Mouse (Mus musculus): ENCODE results near the gene Kmt5b. TPM values are rescaled to one million over a fixed set of nuclear protein-coding genes. Genes with fewer than 3 reads are reported as not detected.

The Kmt5b gene
- total and polyA plus RNA-seq, 3 experiments, result 14.9 to 23.9 TPM; not detected in 1

DNA sequence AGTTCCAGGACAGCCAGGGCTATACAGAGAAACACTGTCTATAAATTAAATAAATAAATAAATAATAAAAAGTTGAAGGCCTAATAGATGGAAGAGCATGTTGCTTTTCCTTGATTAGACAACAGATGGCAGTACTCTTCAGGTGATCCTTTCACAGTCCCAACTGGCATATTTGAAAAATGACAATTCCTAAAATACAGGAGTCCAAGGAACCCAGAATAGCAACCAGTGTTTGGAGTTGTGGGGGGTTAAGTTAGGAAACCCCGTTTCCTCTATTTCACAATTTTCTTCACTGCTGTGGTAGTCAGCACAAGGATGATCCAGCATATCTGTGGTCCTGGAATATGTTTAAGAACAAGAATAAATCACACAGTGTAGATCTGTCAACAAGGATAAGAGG is 22.9 kb downstream of the Kmt5b start (continued):
- no peak for TF ChIP-seq TAL1 (IDR thresholded peaks at IDR 0.05; ENCODE audit: low read length)
- TF ChIP-seq ETS1 (IDR thresholded peaks at IDR 0.05; ENCODE audit: low read depth, low read length), result no peak
- TF ChIP-seq ZC3H11A (IDR thresholded peaks at IDR 0.05; ENCODE audit: low read depth, low read length), result no peak

DNA sequence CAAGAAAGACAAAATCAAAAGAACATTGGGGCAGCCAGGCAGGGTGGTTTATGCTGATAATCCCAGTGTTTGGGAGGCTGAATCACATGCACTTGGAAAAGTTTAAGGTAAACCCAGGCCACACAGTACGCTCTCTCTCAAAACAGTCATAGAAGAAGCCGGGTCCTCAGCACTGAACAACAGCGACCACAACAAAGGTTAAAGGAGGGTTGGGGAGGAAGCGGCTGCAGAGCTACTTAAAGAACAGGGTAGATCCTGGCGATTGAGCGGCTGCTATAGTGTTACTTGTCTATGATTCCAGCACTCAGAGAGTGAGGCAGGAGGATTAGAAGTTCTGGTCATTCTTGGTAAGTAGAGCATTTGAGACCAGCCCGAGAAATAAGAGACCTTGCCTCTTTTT is 38.3 kb downstream of the Kmt5b start:
- Histone ChIP-seq H3K27me3 (ENCODE audit: control insufficient read depth in 1 of 2, insufficient read depth in 2 of 2, low read length in 2 of 2) (no peaks in the 10 kb centered on the region), H3K9me3 (replicated peaks; ENCODE audit: insufficient read depth, low read length) (no peaks in the 10 kb centered on the region), H3K36me3 (ENCODE audit: control insufficient read depth in 1 of 2, insufficient read depth in 2 of 2, low read length in 2 of 2) (peaks cover 0 to 14% of the 10 kb centered on the region in 2 experiments; a peak in 2 of 4 replicates), H3K4me3 (ENCODE audit: control insufficient read depth in 1 of 2, insufficient read depth in 1 of 2, low read depth in 2 of 2, low read length in 2 of 2) (no peak overlapping the region), H3K79me2 (ENCODE audit: control insufficient read depth, insufficient read depth, low read length, poor library complexity) (no peaks in the 10 kb centered on the region), H3K27ac (ENCODE audit: control insufficient read depth, low read depth, low read length) (no peak overlapping the region), H3K9ac (ENCODE audit: control insufficient read depth, low read depth, low read length, poor library complexity, severe bottlenecking) (no peak overlapping the region), H3K4me1 (ENCODE audit: control insufficient read depth in 1 of 2, insufficient read depth in 2 of 2, low read length in 2 of 2) (no peaks in the 10 kb centered on the region; a peak in 1 of 4 replicates)
- TF ChIP-seq ZKSCAN1 (IDR thresholded peaks at IDR 0.05; ENCODE audit: low read depth, low read length), result no peak
- TF ChIP-seq UBTF (IDR thresholded peaks at IDR 0.05; ENCODE audit: borderline replicate concordance, insufficient read depth, low read depth, low read length), result no peak
- TF ChIP-seq E2F4 (IDR thresholded peaks at IDR 0.05; ENCODE audit: borderline replicate concordance, low read depth, low read length), result no peak
- TF ChIP-seq EP300 (IDR thresholded peaks at IDR 0.05; ENCODE audit: low read depth in 1 of 2, low read length in 2 of 2), result no peak
- no peak for TF ChIP-seq ZNF384 (IDR thresholded peaks at IDR 0.05; ENCODE audit: low read depth, low read length)
- no peak for TF ChIP-seq JUND (IDR thresholded peaks at IDR 0.05; ENCODE audit: low read depth, low read length)
- no peak for TF ChIP-seq POLR2A (IDR thresholded peaks at IDR 0.05; ENCODE audit: control insufficient read depth in 1 of 2, insufficient read depth in 1 of 2, low read depth in 1 of 2, low read length in 2 of 2, poor library complexity in 1 of 2)
- no peak for TF ChIP-seq MAX (IDR thresholded peaks at IDR 0.05; ENCODE audit: low read length)
- TF ChIP-seq CHD2 (IDR thresholded peaks at IDR 0.05; ENCODE audit: low read length), result no peak
- no peak for TF ChIP-seq TAL1 (IDR thresholded peaks at IDR 0.05; ENCODE audit: low read length)
- no peak for TF ChIP-seq POLR2AphosphoS2 (IDR thresholded peaks at IDR 0.05; ENCODE audit: low read length)
- no peak for TF ChIP-seq TBP (IDR thresholded peaks at IDR 0.05; ENCODE audit: low read depth, low read length)
- TF ChIP-seq KAT2A (conservative IDR thresholded peaks at IDR 0.05; ENCODE audit: low read depth, low read length), result no peak
- no peak for DNase-seq (ENCODE audit: low read depth, low spot score)

DNA sequence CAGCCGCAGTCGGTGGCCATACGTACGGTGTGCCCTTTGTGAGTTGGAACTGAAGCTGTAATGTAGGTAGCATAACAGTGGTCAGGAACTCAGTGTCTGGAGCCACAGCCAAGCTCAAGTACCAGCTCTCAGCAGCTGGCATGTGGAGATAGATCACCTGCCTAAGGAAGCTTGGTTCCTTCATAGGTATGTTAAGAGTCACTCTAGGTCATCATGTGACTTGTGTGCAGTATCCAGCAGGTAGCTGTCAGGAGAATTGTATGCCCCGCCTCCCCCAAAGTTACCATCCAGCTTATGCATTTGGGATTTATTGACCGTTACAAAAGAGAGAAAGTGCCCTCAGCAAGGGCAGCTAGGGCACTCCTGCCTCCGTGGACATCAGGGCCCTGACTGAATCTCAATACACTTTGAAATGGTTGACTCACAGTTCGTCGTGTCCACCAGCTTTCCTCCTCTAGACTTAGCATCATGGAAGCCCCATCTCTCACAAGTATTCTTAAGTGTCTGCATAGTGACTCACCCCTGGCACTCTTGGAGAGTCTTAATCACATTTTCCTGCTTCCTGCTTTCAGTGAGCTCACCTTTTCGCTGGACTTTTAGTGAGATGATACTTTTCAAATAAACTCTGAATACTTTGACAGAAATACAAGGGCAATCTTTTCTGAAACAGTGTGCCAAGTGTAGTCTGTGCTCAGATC is 43.5 kb downstream of the Kmt5b start:
- Histone ChIP-seq H3K27ac (ENCODE audit: control insufficient read depth, low read depth, low read length) (no peak overlapping the region), H3K9ac (ENCODE audit: control insufficient read depth, low read depth, low read length, poor library complexity, severe bottlenecking) (no peak overlapping the region), H3K36me3 (ENCODE audit: control insufficient read depth in 1 of 2, insufficient read depth in 2 of 2, low read length in 2 of 2) (peaks cover 0 to 1% of the 10 kb centered on the region in 2 experiments; a peak in 2 of 4 replicates)

More for the DNA sequence above, 43.5 kb downstream of the Kmt5b start:
- no peak overlapping the region for H3K4me3 ChIP-seq (ENCODE audit: control insufficient read depth in 1 of 2, insufficient read depth in 1 of 2, low read depth in 2 of 2, low read length in 2 of 2)
- no peaks in the 10 kb centered on the region for H3K4me1 ChIP-seq (ENCODE audit: control insufficient read depth in 1 of 2, insufficient read depth in 2 of 2, low read length in 2 of 2)
- no peaks in the 10 kb centered on the region for H3K79me2 ChIP-seq (ENCODE audit: control insufficient read depth, insufficient read depth, low read length, poor library complexity)
- H3K27me3 ChIP-seq (ENCODE audit: control insufficient read depth in 1 of 2, insufficient read depth in 2 of 2, low read length in 2 of 2), result no peaks in the 10 kb centered on the region
- H3K9me3 ChIP-seq (replicated peaks; ENCODE audit: insufficient read depth, low read length), result no peaks in the 10 kb centered on the region
- TF ChIP-seq SMC3 (IDR thresholded peaks at IDR 0.05; ENCODE audit: low read depth, low read length) (no peak), TAL1 (IDR thresholded peaks at IDR 0.05; ENCODE audit: low read length) (no peak), ZNF384 (IDR thresholded peaks at IDR 0.05; ENCODE audit: low read depth, low read length) (no peak), POLR2AphosphoS2 (IDR thresholded peaks at IDR 0.05; ENCODE audit: low read length) (no peak), ZC3H11A (IDR thresholded peaks at IDR 0.05; ENCODE audit: low read depth, low read length) (no peak), JUND (IDR thresholded peaks at IDR 0.05; ENCODE audit: low read depth, low read length) (no peak), POLR2AphosphoS5 (IDR thresholded peaks at IDR 0.05; ENCODE audit: borderline replicate concordance, low read depth, low read length) (no peak), EP300 (IDR thresholded peaks at IDR 0.05; ENCODE audit: low read depth in 1 of 2, low read length in 2 of 2) (no peak)
- DNase-seq (ENCODE audit: low read depth, low spot score), result no peak
